Mouse (Mus musculus) erythroblast, embryonic 14.5 days (primary cell): ENCODE results near the gene Prl2b1. TPM values are rescaled to one million over a fixed set of nuclear protein-coding genes. Genes with fewer than 3 reads are reported as not detected.

ENCODE experiments used
- H3K27me3 ChIP-seq: 2 replicates; pipeline ENCODE4 v1.6.1; 2012; ENCODE audit warnings: inconsistent platforms; ENCODE audit not compliant: control insufficient read depth
- H3K36me3 ChIP-seq: 2 replicates; pipeline ENCODE4 v1.6.1; 2012; ENCODE audit warnings: mild to moderate bottlenecking, inconsistent platforms; ENCODE audit not compliant: control insufficient read depth
- H3K4me1 ChIP-seq: 2 replicates; pipeline ENCODE4 v1.6.1; 2012; ENCODE audit warnings: inconsistent platforms; ENCODE audit not compliant: control insufficient read depth
- H3K4me3 ChIP-seq: replicated peaks from 2 replicates; pipeline ENCODE3; 2012; ENCODE audit warnings: moderate library complexity, mild to moderate bottlenecking, inconsistent platforms
- H3K9me3 ChIP-seq: 2 replicates; pipeline ENCODE4 v1.6.1; 2012; ENCODE audit warnings: low read length, inconsistent platforms, mixed read lengths; ENCODE audit not compliant: control insufficient read depth
- GATA1 ChIP-seq: IDR thresholded peaks from 2 replicates; pipeline ENCODE4 v1.6.1; 2012; ENCODE audit warnings: low read length, inconsistent platforms, mixed read lengths
- TAL1 ChIP-seq: IDR thresholded peaks from 3 replicates; pipeline ENCODE4 v1.6.1; 2012; ENCODE audit warnings: low read length, inconsistent platforms, mixed read lengths
- polyA plus RNA-seq: library from polyadenylated mRNA; stranded (reverse); fragments of >175 nt; gene quantifications from 2 replicates; pipeline ENCODE4 v1.2.3, GENCODE M21; 2012

The Prl2b1 gene
- not detected in 2 replicates for polyA plus RNA-seq

- TF ChIP-seq GATA1 (no peak), TAL1 (no peak)
- Histone ChIP-seq H3K9me3 (no peaks in the 10 kb centered on the region), H3K27me3 (no peaks in the 10 kb centered on the region), H3K4me1 (no peaks in the 10 kb centered on the region), H3K36me3 (no peaks in the 10 kb centered on the region), H3K4me3 (no peak within 1 kb of the TSS)
These were observed at the start of gene Prl2b1 for GRCm38 (mm10) chr13:27390746-27391145. Prl2b1 (minus strand) TSS chr13:27390846.

GRCm38 (mm10) chr13:27438588-27438987, 47.9 kb upstream of the Prl2b1 start, which contains the start of gene Prl8a6:
Prl8a6 (minus strand) TSS chr13:27438688.
- Histone ChIP-seq H3K9me3 (no peaks in the 10 kb centered on the region), H3K4me3 (no peak within 1 kb of the TSS), H3K36me3 (no peaks in the 10 kb centered on the region), H3K27me3 (no peaks in the 10 kb centered on the region), H3K4me1 (no peaks in the 10 kb centered on the region)
- no peak for TF ChIP-seq GATA1

DNA sequence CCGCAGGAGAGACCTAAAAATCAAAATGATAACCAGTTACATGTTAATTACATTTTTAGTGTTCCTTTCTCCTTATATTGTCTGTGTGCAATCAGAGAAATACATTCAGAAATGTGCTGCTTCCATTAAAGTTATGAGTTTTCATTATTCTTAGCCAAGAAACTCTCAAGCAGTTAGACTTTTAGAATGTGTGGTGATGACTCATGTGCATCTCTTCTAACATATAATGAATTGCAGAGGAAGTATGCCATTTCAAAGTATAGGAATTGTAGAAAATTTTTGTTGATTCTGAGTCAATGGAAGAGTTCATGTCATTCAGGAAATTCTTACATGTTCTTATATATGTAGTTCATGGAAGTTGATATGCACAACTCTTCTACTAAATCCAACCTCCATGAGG, 42.5 kb upstream of the Prl2b1 start:
- TF ChIP-seq GATA1, result no peak
- no peak for TF ChIP-seq TAL1
- Histone ChIP-seq H3K4me3 (no peak overlapping the region), H3K9me3 (no peaks in the 10 kb centered on the region), H3K36me3 (no peaks in the 10 kb centered on the region), H3K4me1 (no peaks in the 10 kb centered on the region), H3K27me3 (no peaks in the 10 kb centered on the region)

GRCm38 (mm10) chr13:27413640-27414039, 23.0 kb upstream of the Prl2b1 start:
- no peaks in the 10 kb centered on the region for H3K27me3 ChIP-seq
- no peaks in the 10 kb centered on the region for H3K36me3 ChIP-seq
- H3K4me3 ChIP-seq, result no peak overlapping the region
- no peaks in the 10 kb centered on the region for H3K9me3 ChIP-seq
- no peaks in the 10 kb centered on the region for H3K4me1 ChIP-seq
- no peak for TF ChIP-seq TAL1
- no peak for TF ChIP-seq GATA1

GRCm38 (mm10) chr13:27399061-27399724, 8.5 kb upstream of the Prl2b1 start:
- Histone ChIP-seq H3K4me1 (no peaks in the 10 kb centered on the region), H3K36me3 (no peaks in the 10 kb centered on the region), H3K4me3 (no peak overlapping the region), H3K27me3 (no peaks in the 10 kb centered on the region), H3K9me3 (no peaks in the 10 kb centered on the region)
- TF ChIP-seq GATA1 (no peak), TAL1 (no peak)

GRCm38 (mm10) chr13:27345373-27345772, 45.3 kb downstream of the Prl2b1 start, which contains the start of gene Prl8a2:
Prl8a2 (plus strand) TSS chr13:27345673.
- H3K4me3 ChIP-seq, result no peak within 1 kb of the TSS
- H3K9me3 ChIP-seq, result no peaks in the 10 kb centered on the region
- TF ChIP-seq GATA1 (no peak), TAL1 (no peak)
- H3K36me3 ChIP-seq, result no peaks in the 10 kb centered on the region
- H3K4me1 ChIP-seq, result no peaks in the 10 kb centered on the region
- no peaks in the 10 kb centered on the region for H3K27me3 ChIP-seq

DNA sequence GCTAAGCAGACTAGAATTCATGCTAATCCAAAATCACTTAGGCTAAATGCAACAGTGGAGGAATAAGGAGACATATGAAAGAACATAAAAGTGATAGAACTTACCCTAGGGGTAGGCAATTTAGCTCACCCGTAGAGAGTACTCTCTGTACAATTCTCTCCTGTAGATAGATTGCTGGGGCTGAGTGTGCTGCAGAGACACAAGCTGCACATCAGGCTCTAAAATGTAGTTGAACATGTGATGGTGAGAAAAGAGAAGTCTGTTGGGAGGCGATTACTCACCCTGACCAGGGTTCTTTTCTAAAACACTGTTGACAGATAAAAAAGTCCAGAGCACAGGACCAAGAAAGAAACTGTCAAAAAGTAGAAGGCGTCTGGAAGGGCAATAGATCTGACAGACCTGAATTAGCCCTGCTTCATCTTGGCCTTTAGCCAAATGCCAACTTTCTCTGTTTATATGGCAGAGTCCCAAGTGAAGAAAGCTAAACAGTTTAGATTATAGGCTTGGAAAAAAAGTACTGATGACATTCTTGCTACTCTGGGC, 47.8 kb downstream of the Prl2b1 start:
- H3K36me3 ChIP-seq, result no peaks in the 10 kb centered on the region
- TF ChIP-seq TAL1 (no peak), GATA1 (no peak)
- H3K27me3 ChIP-seq, result no peaks in the 10 kb centered on the region
- no peaks in the 10 kb centered on the region for H3K4me1 ChIP-seq
- H3K4me3 ChIP-seq, result no peak overlapping the region
- no peaks in the 10 kb centered on the region for H3K9me3 ChIP-seq

DNA sequence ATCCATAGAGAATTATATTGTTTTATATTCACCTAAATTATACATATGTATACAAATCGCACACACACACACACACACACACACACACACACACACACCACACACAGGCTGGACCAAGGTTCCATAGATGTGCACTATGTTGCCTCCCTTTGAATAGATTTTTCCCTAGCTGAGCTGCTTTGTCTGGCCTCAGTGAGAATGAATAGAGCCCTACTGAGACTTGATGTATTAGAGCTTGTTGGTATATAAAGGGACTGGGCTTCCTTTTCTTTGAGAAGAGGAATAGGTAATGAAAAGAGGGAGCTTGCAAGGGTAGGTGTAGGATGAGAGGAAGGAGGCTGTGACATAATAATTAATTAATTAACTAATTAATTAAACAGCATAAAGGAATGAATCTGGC, 55.7 kb downstream of the Prl2b1 start:
- TF ChIP-seq TAL1 (no peak), GATA1 (no peak)
- H3K4me1 ChIP-seq, result no peaks in the 10 kb centered on the region
- H3K27me3 ChIP-seq, result no peaks in the 10 kb centered on the region
- H3K4me3 ChIP-seq, result no peak overlapping the region
- no peaks in the 10 kb centered on the region for H3K36me3 ChIP-seq
- H3K9me3 ChIP-seq, result no peaks in the 10 kb centered on the region

Other genes with a start within 250 kb of the Prl2b1 start
- gene Prl3d3, start 234.1 kb downstream of the Prl2b1 start, polyA plus RNA-seq, result not detected in 2 replicates
- gene Prl3c1, start 194.2 kb downstream of the Prl2b1 start, polyA plus RNA-seq, result not detected in 2 replicates
- gene Prl3b1, start 149.0 kb downstream of the Prl2b1 start, polyA plus RNA-seq, result not detected in 2 replicates
- not detected in 2 replicates for gene Prl3a1, start 131.4 kb downstream of the Prl2b1 start, polyA plus RNA-seq
- gene Prl6a1, start 78.2 kb downstream of the Prl2b1 start, polyA plus RNA-seq, result not detected in 2 replicates
- not detected in 2 replicates for gene Prl8a2, start 45.2 kb downstream of the Prl2b1 start, polyA plus RNA-seq
- gene Prl8a6, start 47.8 kb upstream of the Prl2b1 start, polyA plus RNA-seq, result not detected in 2 replicates
- gene Prl8a8, start 122.4 kb upstream of the Prl2b1 start, polyA plus RNA-seq, result not detected in 2 replicates
- gene Prl8a9, start 173.8 kb upstream of the Prl2b1 start, polyA plus RNA-seq, result not detected in 2 replicates
- gene Prl8a1, start 191.3 kb upstream of the Prl2b1 start, polyA plus RNA-seq, result not detected in 2 replicates
- gene Prl7b1, start 219.7 kb upstream of the Prl2b1 start, polyA plus RNA-seq, result not detected in 2 replicates